Mouse (Mus musculus): ENCODE results near the gene Fat3.
A peak's percentile ranks its signal among the peaks of the same experiment; 100 is the strongest.

Fat3 gene

GRCm38 (mm10) chr9:16221885-16222284 lies 279.2 kb downstream of the Fat3 start:
- DNase-seq, result peak; percentile 7

GRCm38 (mm10) chr9:16216235-16216634 lies 284.9 kb downstream of the Fat3 start:
- peak; percentile 37 for DNase-seq

- peak; percentile 62 for DNase-seq
These were observed 286.1 kb downstream of the Fat3 start for GRCm38 (mm10) chr9:16214731-16215681.

GRCm38 (mm10) chr9:16213324-16213723 lies 287.8 kb downstream of the Fat3 start:
- no peak for DNase-seq

GRCm38 (mm10) chr9:16212628-16213027 lies 288.5 kb downstream of the Fat3 start:
- DNase-seq, result no peak

- DNase-seq, result no peak
These were observed 288.9 kb downstream of the Fat3 start for GRCm38 (mm10) chr9:16212163-16212562.

GRCm38 (mm10) chr9:16211468-16211867 lies 289.6 kb downstream of the Fat3 start:
- no peak for DNase-seq

GRCm38 (mm10) chr9:16202296-16202695 lies 298.8 kb downstream of the Fat3 start:
- DNase-seq, result no peak

- DNase-seq, result no peak
These were observed 300.1 kb downstream of the Fat3 start for GRCm38 (mm10) chr9:16200948-16201347.

GRCm38 (mm10) chr9:16186461-16186860 lies 314.6 kb downstream of the Fat3 start:
- DNase-seq, result no peak

GRCm38 (mm10) chr9:16169238-16169637 lies 331.8 kb downstream of the Fat3 start:
- no peak for DNase-seq

- no peak for DNase-seq
These were observed 333.0 kb downstream of the Fat3 start for GRCm38 (mm10) chr9:16168051-16168450.

GRCm38 (mm10) chr9:16159366-16159765 lies 341.7 kb downstream of the Fat3 start:
- DNase-seq, result no peak

- DNase-seq, result peak; percentile 29
These were observed 347.5 kb downstream of the Fat3 start for GRCm38 (mm10) chr9:16153580-16153930.

GRCm38 (mm10) chr9:16152756-16153579 lies 348.1 kb downstream of the Fat3 start:
- peak; percentile 30 for DNase-seq

- DNase-seq, result peak; percentile 45
These were observed 351.0 kb downstream of the Fat3 start for GRCm38 (mm10) chr9:16150046-16150445.

GRCm38 (mm10) chr9:16147735-16148134 lies 353.4 kb downstream of the Fat3 start:
- no peak for DNase-seq

- DNase-seq, result no peak
These were observed 356.4 kb downstream of the Fat3 start for GRCm38 (mm10) chr9:16144684-16145083.

GRCm38 (mm10) chr9:16139300-16139699 lies 361.8 kb downstream of the Fat3 start:
- DNase-seq, result no peak

- DNase-seq, result no peak
These were observed 368.0 kb downstream of the Fat3 start for GRCm38 (mm10) chr9:16133098-16133497.

- no peak for DNase-seq
These were observed 368.5 kb downstream of the Fat3 start for GRCm38 (mm10) chr9:16132594-16132993.

GRCm38 (mm10) chr9:16121756-16122155 lies 379.3 kb downstream of the Fat3 start:
- no peak for DNase-seq

GRCm38 (mm10) chr9:16114821-16115485 lies 386.1 kb downstream of the Fat3 start:
- DNase-seq, result peak; percentile 32
